Mouse (Mus musculus) left cerebral cortex, adult 8-10 months (tissue): ENCODE data around the gene Serpinb9b. TPM values are rescaled to one million over a fixed set of nuclear protein-coding genes. Genes with fewer than 3 reads are reported as not detected.
A peak's percentile ranks its signal among the peaks of the same experiment; 100 is the strongest.

ENCODE experiments used
- DNase-seq, 2 experiments: peaks; one replicate each; pipeline ENCODE4 v3.0.0; 2022; ENCODE audit warnings: low spot score in 2 of 2
- total RNA-seq, 4 experiments: library from RNA; stranded (reverse); gene quantifications; 2 replicates each; pipeline ENCODE4 v1.2.4; 2022

Gene Serpinb9b
- total RNA-seq, 4 experiments from 2014 or later, result not detected

- DNase-seq, result no peak
Measured at GRCm38 (mm10) chr13:33043542-33043941, 16.3 kb downstream of the Serpinb9b start.

GRCm38 (mm10) chr13:33047234-33047633 lies 20.0 kb downstream of the Serpinb9b start:
- DNase-seq, result no peak

- DNase-seq, result no peak
Measured at GRCm38 (mm10) chr13:33048187-33048586, 21.0 kb downstream of the Serpinb9b start.

GRCm38 (mm10) chr13:33051697-33052096 lies 24.5 kb downstream of the Serpinb9b start:
- DNase-seq, result no peak

- DNase-seq, result no peak
Measured at GRCm38 (mm10) chr13:33063048-33063447, 35.8 kb downstream of the Serpinb9b start.

GRCm38 (mm10) chr13:33067387-33067977 lies 40.3 kb downstream of the Serpinb9b start:
- DNase-seq, result no peak

GRCm38 (mm10) chr13:33068164-33068563 lies 40.9 kb downstream of the Serpinb9b start:
- DNase-seq, result peak in 1 of 2 experiments; percentile 69

GRCm38 (mm10) chr13:33071776-33072175 lies 44.6 kb downstream of the Serpinb9b start:
- no peak for DNase-seq

- DNase-seq, result no peak
Measured at GRCm38 (mm10) chr13:33074029-33074428, 46.8 kb downstream of the Serpinb9b start.

GRCm38 (mm10) chr13:33076247-33076646 lies 49.0 kb downstream of the Serpinb9b start:
- no peak for DNase-seq

- DNase-seq, result no peak
Measured at GRCm38 (mm10) chr13:33077026-33077685, 49.9 kb downstream of the Serpinb9b start.

- no peak for DNase-seq
Measured at GRCm38 (mm10) chr13:33078056-33078705, 51.0 kb downstream of the Serpinb9b start, which contains the start of gene Serpinb1b. TSS of gene Serpinb1b (plus strand) at chr13:33078575.

- no peak for DNase-seq
Measured at GRCm38 (mm10) chr13:33079391-33079790, 52.2 kb downstream of the Serpinb9b start.

GRCm38 (mm10) chr13:33080356-33080755 lies 53.1 kb downstream of the Serpinb9b start:
- no peak for DNase-seq

- DNase-seq, result no peak
Measured at GRCm38 (mm10) chr13:33083834-33084233, 56.6 kb downstream of the Serpinb9b start.

- DNase-seq, result peak in 1 of 2 experiments; percentile 23
Measured at GRCm38 (mm10) chr13:33084975-33085694, 57.9 kb downstream of the Serpinb9b start.

- DNase-seq, result peak in 1 of 2 experiments; percentile 70
Measured at GRCm38 (mm10) chr13:33085695-33086432, 58.6 kb downstream of the Serpinb9b start.

- no peak for DNase-seq
Measured at GRCm38 (mm10) chr13:33089566-33089965, 62.4 kb downstream of the Serpinb9b start.

- DNase-seq, result peak in 1 of 2 experiments; percentile 76
Measured at GRCm38 (mm10) chr13:33090546-33090945, 63.3 kb downstream of the Serpinb9b start.

- DNase-seq, result no peak
Measured at GRCm38 (mm10) chr13:33091306-33091705, 64.1 kb downstream of the Serpinb9b start.
